Mouse (Mus musculus): ENCODE measurements around the gene Pitpnm2. TPM values are rescaled to one million over a fixed set of nuclear protein-coding genes. Genes with fewer than 3 reads are reported as not detected.
A peak's percentile ranks its signal among the peaks of the same experiment; 100 is the strongest.

Gene Pitpnm2
- polyA plus RNA-seq, 1 experiment = 5.3 TPM

DNA sequence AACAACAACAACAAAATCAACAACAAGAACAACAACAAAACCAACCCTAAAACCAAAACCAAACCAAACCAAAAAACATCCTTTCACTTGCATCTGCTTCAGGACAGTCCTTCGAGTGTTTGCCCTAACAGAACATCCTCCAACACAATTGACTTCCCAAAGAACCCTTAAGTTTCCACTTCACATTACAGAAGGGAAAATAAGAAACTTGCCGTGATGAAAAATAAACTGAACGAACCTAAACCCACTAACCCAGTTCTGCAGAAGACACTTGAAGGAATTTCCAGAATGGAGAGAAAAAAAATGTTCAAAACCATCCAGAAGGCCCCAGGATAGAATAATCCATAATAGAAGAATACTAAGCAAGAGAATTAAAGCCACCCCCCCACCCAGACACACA lies 146.5 kb downstream of the Pitpnm2 start:
- H3K4me2 ChIP-seq (ENCODE audit: low read depth) = no peak overlapping the region
- no peaks in the 10 kb centered on the region for H3K79me2 ChIP-seq (ENCODE audit: control insufficient read depth, insufficient read depth)
- TF ChIP-seq TCF12 (IDR thresholded peaks at IDR 0.05; ENCODE audit: insufficient read depth, poor library complexity, severe bottlenecking) (no peak), POLR2AphosphoS2 (IDR thresholded peaks at IDR 0.05; ENCODE audit: insufficient read length, low read depth) (no peak), E2F4 (IDR thresholded peaks at IDR 0.05; ENCODE audit: insufficient read depth) (no peak), USF1 (IDR thresholded peaks at IDR 0.05; ENCODE audit: low read depth) (no peak), TCF3 (IDR thresholded peaks at IDR 0.05; ENCODE audit: insufficient read length, low read depth) (no peak), MAX (IDR thresholded peaks at IDR 0.05; ENCODE audit: low read depth) (no peak), SRF (IDR thresholded peaks at IDR 0.05; ENCODE audit: control insufficient read depth, insufficient read length, low read depth) (no peak), CEBPB (IDR thresholded peaks at IDR 0.05; ENCODE audit: insufficient read depth, poor library complexity, severe bottlenecking) (no peak), POLR2A (IDR thresholded peaks at IDR 0.05; ENCODE audit: insufficient read length, low read depth) (no peak), MYOG (IDR thresholded peaks at IDR 0.05; ENCODE audit: control insufficient read depth in 1 of 3, insufficient read depth in 1 of 3, insufficient read length in 2 of 3, low read depth in 2 of 3) (no peak), REST (IDR thresholded peaks at IDR 0.05; ENCODE audit: insufficient read depth, insufficient read length) (no peak), MYOD1 (IDR thresholded peaks at IDR 0.05; ENCODE audit: control insufficient read depth in 1 of 3, insufficient read length in 2 of 3, low read depth in 2 of 3) (no peak)
- no peak overlapping the region for H3ac ChIP-seq (ENCODE audit: control insufficient read depth, insufficient read length)
- H3K27me3 ChIP-seq (ENCODE audit: control insufficient read depth, insufficient read depth, insufficient read length) = no peaks in the 10 kb centered on the region
- no peak overlapping the region for H3K4me3 ChIP-seq
- H3K36me3 ChIP-seq (ENCODE audit: control insufficient read depth, insufficient read depth) = no peaks in the 10 kb centered on the region

DNA sequence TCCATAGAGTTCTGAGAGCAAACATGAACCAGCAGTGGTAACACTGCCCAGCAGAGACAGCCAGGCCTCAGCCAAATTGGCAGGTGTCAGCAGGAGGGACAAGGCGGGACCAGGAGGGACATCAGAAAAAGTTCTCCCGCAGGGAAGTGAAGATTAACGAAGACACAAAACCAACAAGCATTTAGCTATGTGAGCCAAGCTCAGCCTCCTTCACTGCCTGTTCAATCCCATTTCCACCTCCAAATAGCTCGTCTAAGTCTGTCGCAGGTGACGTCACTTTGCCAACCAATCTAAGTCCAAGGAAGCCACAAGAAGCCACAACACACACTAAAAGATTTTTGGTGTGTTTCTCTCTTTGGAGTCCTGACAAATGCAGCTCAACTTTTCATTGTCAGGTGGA lies 147.2 kb downstream of the Pitpnm2 start:
- TF ChIP-seq CEBPB (IDR thresholded peaks at IDR 0.05; ENCODE audit: insufficient read depth, poor library complexity, severe bottlenecking) = no peak
- TF ChIP-seq SRF (IDR thresholded peaks at IDR 0.05; ENCODE audit: control insufficient read depth, insufficient read length, low read depth) = no peak
- no peak for TF ChIP-seq POLR2A (IDR thresholded peaks at IDR 0.05; ENCODE audit: insufficient read length, low read depth)
- no peak for TF ChIP-seq USF1 (IDR thresholded peaks at IDR 0.05; ENCODE audit: low read depth)
- H3ac ChIP-seq (ENCODE audit: control insufficient read depth, insufficient read length) = no peak overlapping the region

DNA sequence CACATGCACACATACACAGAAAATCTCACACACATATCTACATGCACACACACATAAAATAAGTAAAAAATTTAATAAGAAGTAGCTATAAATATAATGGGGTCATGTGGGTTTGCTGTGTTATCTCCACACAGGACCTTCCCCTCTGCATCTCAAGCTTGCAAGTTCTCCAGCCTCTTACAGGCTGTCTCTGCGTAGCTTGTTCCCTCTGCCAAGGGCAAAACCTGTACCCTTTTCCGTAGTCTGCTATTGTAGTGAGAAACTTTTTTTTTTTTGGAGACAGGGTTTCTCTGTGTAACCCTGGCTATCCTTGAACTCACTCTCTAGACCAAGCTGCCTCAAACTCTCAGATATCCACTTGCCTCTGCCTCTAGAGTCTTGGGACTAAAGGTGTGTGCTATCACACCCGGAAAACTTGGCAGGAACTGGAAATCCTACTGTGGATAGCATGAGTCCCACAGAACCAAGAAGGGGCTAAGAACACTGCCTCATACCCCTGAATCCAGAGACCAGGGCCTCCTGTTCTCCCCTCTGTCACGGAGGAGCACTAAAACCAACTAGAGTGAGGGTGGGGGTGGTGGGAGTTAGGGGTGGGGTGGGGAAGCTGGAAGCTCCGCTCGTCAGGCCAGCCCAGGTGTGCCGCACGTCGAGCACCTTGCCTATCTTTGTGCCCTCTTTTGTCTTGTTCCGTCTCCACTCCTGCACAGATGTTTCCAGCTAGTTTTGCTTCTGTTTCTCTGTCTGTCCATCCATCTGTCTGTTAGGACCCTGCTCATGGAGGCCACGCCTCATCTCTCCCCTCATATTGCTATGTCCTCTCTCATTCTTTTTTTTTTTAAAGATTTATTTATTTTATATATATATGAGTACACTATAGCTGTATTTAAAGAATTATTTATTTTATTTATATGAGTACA lies 149.2 kb downstream of the Pitpnm2 start:
- H3K36me3 ChIP-seq (ENCODE audit: control insufficient read depth, insufficient read depth) = no peaks in the 10 kb centered on the region
- no peak overlapping the region for H3ac ChIP-seq (ENCODE audit: control insufficient read depth, insufficient read length)
- H3K4me3 ChIP-seq = no peak overlapping the region
- no peak for TF ChIP-seq SRF (IDR thresholded peaks at IDR 0.05; ENCODE audit: control insufficient read depth, insufficient read length, low read depth)
- TF ChIP-seq E2F4 (IDR thresholded peaks at IDR 0.05; ENCODE audit: insufficient read depth) = no peak
- no peak for TF ChIP-seq POLR2A (IDR thresholded peaks at IDR 0.05; ENCODE audit: insufficient read length, low read depth)
- TF ChIP-seq TCF12 (IDR thresholded peaks at IDR 0.05; ENCODE audit: insufficient read depth, poor library complexity, severe bottlenecking) = no peak
- TF ChIP-seq TCF3 (IDR thresholded peaks at IDR 0.05; ENCODE audit: insufficient read length, low read depth) = no peak
- no peak for TF ChIP-seq MYOG (IDR thresholded peaks at IDR 0.05; ENCODE audit: control insufficient read depth in 1 of 3, insufficient read depth in 1 of 3, insufficient read length in 2 of 3, low read depth in 2 of 3)
- no peaks in the 10 kb centered on the region for H3K27me3 ChIP-seq (ENCODE audit: control insufficient read depth, insufficient read depth, insufficient read length)
- H3K4me2 ChIP-seq (ENCODE audit: low read depth) = no peak overlapping the region
- no peaks in the 10 kb centered on the region for H3K79me2 ChIP-seq (ENCODE audit: control insufficient read depth, insufficient read depth)

More for the DNA sequence above, 147.2 kb downstream of the Pitpnm2 start:
- Histone ChIP-seq H3K4me3 (no peak overlapping the region), H3K79me2 (ENCODE audit: control insufficient read depth, insufficient read depth) (no peaks in the 10 kb centered on the region), H3K36me3 (ENCODE audit: control insufficient read depth, insufficient read depth) (no peaks in the 10 kb centered on the region), H3K27me3 (ENCODE audit: control insufficient read depth, insufficient read depth, insufficient read length) (no peaks in the 10 kb centered on the region), H3K4me2 (ENCODE audit: low read depth) (no peak overlapping the region)

DNA sequence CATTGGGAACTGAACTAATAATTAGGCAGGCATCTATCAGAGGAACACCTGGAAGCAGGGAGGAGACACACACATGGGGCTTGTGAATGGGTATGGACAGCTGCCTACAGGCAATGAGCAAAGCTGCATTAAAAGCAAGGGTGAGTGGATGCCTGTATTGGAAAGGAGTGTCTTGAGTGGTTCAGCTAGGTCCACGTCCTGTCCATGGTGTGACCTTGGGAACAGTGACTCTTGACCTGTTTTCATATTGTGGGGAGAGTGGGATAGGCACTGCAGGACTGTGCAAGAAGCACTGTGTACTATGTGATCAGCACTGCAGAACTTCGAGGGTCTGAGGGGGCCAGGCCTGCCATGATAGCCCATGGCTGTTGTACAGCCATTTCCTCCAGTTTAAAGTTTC lies 150.6 kb downstream of the Pitpnm2 start:
- H3K4me3 ChIP-seq = no peak overlapping the region
- H3K36me3 ChIP-seq (ENCODE audit: control insufficient read depth, insufficient read depth) = no peaks in the 10 kb centered on the region
- H3K79me2 ChIP-seq (ENCODE audit: control insufficient read depth, insufficient read depth) = no peaks in the 10 kb centered on the region
- TF ChIP-seq TCF3 (IDR thresholded peaks at IDR 0.05; ENCODE audit: insufficient read length, low read depth) (no peak), REST (IDR thresholded peaks at IDR 0.05; ENCODE audit: insufficient read depth, insufficient read length) (no peak), POLR2AphosphoS2 (IDR thresholded peaks at IDR 0.05; ENCODE audit: insufficient read length, low read depth) (no peak), MAX (IDR thresholded peaks at IDR 0.05; ENCODE audit: low read depth) (no peak), POLR2A (IDR thresholded peaks at IDR 0.05; ENCODE audit: insufficient read length, low read depth) (no peak)
- H3K4me2 ChIP-seq (ENCODE audit: low read depth) = no peak overlapping the region
- H3K27me3 ChIP-seq (ENCODE audit: control insufficient read depth, insufficient read depth, insufficient read length) = no peaks in the 10 kb centered on the region
- H3ac ChIP-seq (ENCODE audit: control insufficient read depth, insufficient read length) = no peak overlapping the region

- Histone ChIP-seq H3K4me3 (peak within 1 kb of the TSS; percentile 7), H3K27me3 (ENCODE audit: control insufficient read depth, insufficient read depth, insufficient read length) (no peaks in the 10 kb centered on the region), H3K79me2 (ENCODE audit: control insufficient read depth, insufficient read depth) (no peaks in the 10 kb centered on the region), H3ac (ENCODE audit: control insufficient read depth, insufficient read length) (no peak within 1 kb of the TSS), H3K4me2 (ENCODE audit: low read depth) (peak within 1 kb of the TSS; percentile 67), H3K36me3 (ENCODE audit: control insufficient read depth, insufficient read depth) (no peaks in the 10 kb centered on the region)
- TF ChIP-seq USF1 (IDR thresholded peaks at IDR 0.05; ENCODE audit: low read depth) (no peak), MAX (IDR thresholded peaks at IDR 0.05; ENCODE audit: low read depth) (no peak), POLR2A (IDR thresholded peaks at IDR 0.05; ENCODE audit: insufficient read length, low read depth) (peak; percentile 58), POLR2AphosphoS2 (IDR thresholded peaks at IDR 0.05; ENCODE audit: insufficient read length, low read depth) (no peak), SRF (IDR thresholded peaks at IDR 0.05; ENCODE audit: control insufficient read depth, insufficient read length, low read depth) (no peak)
Measured at GRCm38 (mm10) chr5:124095596-124096232, 153.8 kb downstream of the Pitpnm2 start, which contains the start of gene Abcb9. TSS of gene Abcb9 (minus strand) at chr5:124095798.
